Mouse (Mus musculus): ENCODE measurements around the gene Arrdc2. TPM values are rescaled to one million over a fixed set of nuclear protein-coding genes. Genes with fewer than 3 reads are reported as not detected.

Arrdc2 gene
- polyA plus RNA-seq, 1 experiment = 17.1 TPM

GRCm38 (mm10) chr8:70798281-70798680 is 41.2 kb downstream of the Arrdc2 start:
- H3K27ac ChIP-seq (ENCODE audit: control insufficient read depth, insufficient read depth, low read depth, low read length) = no peak overlapping the region
- no peak overlapping the region for H3K4me3 ChIP-seq (ENCODE audit: control insufficient read depth, low read depth, low read length)
- TF ChIP-seq POLR2A (IDR thresholded peaks at IDR 0.05; ENCODE audit: control insufficient read depth, low read depth, low read length) (no peak), CTCF (IDR thresholded peaks at IDR 0.05; ENCODE audit: control insufficient read depth, insufficient read depth, insufficient replicate concordance, low read depth, low read length) (no peak)
- no peaks in the 10 kb centered on the region for H3K36me3 ChIP-seq (ENCODE audit: control insufficient read depth, insufficient read depth, low read length)
- no peaks in the 10 kb centered on the region for H3K27me3 ChIP-seq (ENCODE audit: control insufficient read depth, insufficient read depth, low read length)
- H3K4me1 ChIP-seq (ENCODE audit: control insufficient read depth, insufficient read depth, low read length) = peaks cover 21% of the 10 kb centered on the region

GRCm38 (mm10) chr8:70797081-70798070 is 42.1 kb downstream of the Arrdc2 start:
- H3K4me3 ChIP-seq (ENCODE audit: control insufficient read depth, low read depth, low read length) = peak overlapping the region; percentile 71
- H3K4me1 ChIP-seq (ENCODE audit: control insufficient read depth, insufficient read depth, low read length) = peaks cover 29% of the 10 kb centered on the region
- H3K27ac ChIP-seq (ENCODE audit: control insufficient read depth, insufficient read depth, low read depth, low read length) = no peak overlapping the region
- no peaks in the 10 kb centered on the region for H3K36me3 ChIP-seq (ENCODE audit: control insufficient read depth, insufficient read depth, low read length)
- TF ChIP-seq CTCF (IDR thresholded peaks at IDR 0.05; ENCODE audit: control insufficient read depth, insufficient read depth, insufficient replicate concordance, low read depth, low read length) (no peak), POLR2A (IDR thresholded peaks at IDR 0.05; ENCODE audit: control insufficient read depth, low read depth, low read length) (no peak)
- no peaks in the 10 kb centered on the region for H3K27me3 ChIP-seq (ENCODE audit: control insufficient read depth, insufficient read depth, low read length)

- Histone ChIP-seq H3K4me3 (ENCODE audit: control insufficient read depth, low read depth, low read length) (peak overlapping the region; percentile 71), H3K4me1 (ENCODE audit: control insufficient read depth, insufficient read depth, low read length) (peaks cover 34% of the 10 kb centered on the region), H3K36me3 (ENCODE audit: control insufficient read depth, insufficient read depth, low read length) (no peaks in the 10 kb centered on the region), H3K27me3 (ENCODE audit: control insufficient read depth, insufficient read depth, low read length) (no peaks in the 10 kb centered on the region), H3K27ac (ENCODE audit: control insufficient read depth, insufficient read depth, low read depth, low read length) (no peak overlapping the region)
- TF ChIP-seq POLR2A (IDR thresholded peaks at IDR 0.05; ENCODE audit: control insufficient read depth, low read depth, low read length) (no peak), CTCF (IDR thresholded peaks at IDR 0.05; ENCODE audit: control insufficient read depth, insufficient read depth, insufficient replicate concordance, low read depth, low read length) (no peak)
These were observed 43.0 kb downstream of the Arrdc2 start for GRCm38 (mm10) chr8:70796403-70797080.

- Histone ChIP-seq H3K4me1 (ENCODE audit: control insufficient read depth, insufficient read depth, low read length) (peaks cover 35% of the 10 kb centered on the region), H3K36me3 (ENCODE audit: control insufficient read depth, insufficient read depth, low read length) (no peaks in the 10 kb centered on the region), H3K27me3 (ENCODE audit: control insufficient read depth, insufficient read depth, low read length) (no peaks in the 10 kb centered on the region), H3K4me3 (ENCODE audit: control insufficient read depth, low read depth, low read length) (no peak overlapping the region), H3K27ac (ENCODE audit: control insufficient read depth, insufficient read depth, low read depth, low read length) (no peak overlapping the region)
- TF ChIP-seq POLR2A (IDR thresholded peaks at IDR 0.05; ENCODE audit: control insufficient read depth, low read depth, low read length) = no peak
- TF ChIP-seq CTCF (IDR thresholded peaks at IDR 0.05; ENCODE audit: control insufficient read depth, insufficient read depth, insufficient replicate concordance, low read depth, low read length) = no peak
These were observed 44.1 kb downstream of the Arrdc2 start for GRCm38 (mm10) chr8:70795370-70795769.

GRCm38 (mm10) chr8:70794215-70794614 is 45.3 kb downstream of the Arrdc2 start:
- no peaks in the 10 kb centered on the region for H3K36me3 ChIP-seq (ENCODE audit: control insufficient read depth, insufficient read depth, low read length)
- no peaks in the 10 kb centered on the region for H3K27me3 ChIP-seq (ENCODE audit: control insufficient read depth, insufficient read depth, low read length)
- H3K4me3 ChIP-seq (ENCODE audit: control insufficient read depth, low read depth, low read length) = no peak overlapping the region
- no peak for TF ChIP-seq POLR2A (IDR thresholded peaks at IDR 0.05; ENCODE audit: control insufficient read depth, low read depth, low read length)
- no peak for TF ChIP-seq CTCF (IDR thresholded peaks at IDR 0.05; ENCODE audit: control insufficient read depth, insufficient read depth, insufficient replicate concordance, low read depth, low read length)
- no peak overlapping the region for H3K27ac ChIP-seq (ENCODE audit: control insufficient read depth, insufficient read depth, low read depth, low read length)
- H3K4me1 ChIP-seq (ENCODE audit: control insufficient read depth, insufficient read depth, low read length) = peaks cover 35% of the 10 kb centered on the region

DNA sequence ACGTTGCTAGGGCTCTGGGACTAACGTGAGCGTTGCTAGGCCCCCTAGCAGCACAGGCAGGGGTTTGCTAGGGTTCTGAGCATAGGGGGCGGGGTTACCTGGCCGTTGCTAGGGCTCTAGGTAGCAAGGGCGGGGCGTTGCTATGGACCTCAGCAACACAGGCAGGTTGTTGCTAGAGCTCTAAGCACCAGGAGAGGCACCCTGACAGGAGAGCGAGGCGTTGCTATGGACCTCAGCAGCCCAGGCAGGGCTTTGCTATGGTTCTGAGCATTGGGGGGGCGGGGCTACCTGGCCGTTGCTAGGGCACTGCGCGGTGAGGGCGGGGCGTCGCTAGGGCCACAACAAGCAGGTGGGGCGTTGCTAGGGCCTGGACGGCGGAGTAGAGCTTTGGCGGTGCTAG is 46.8 kb downstream of the Arrdc2 start:
- no peaks in the 10 kb centered on the region for H3K27me3 ChIP-seq (ENCODE audit: control insufficient read depth, insufficient read depth, low read length)
- peak overlapping the region; percentile 42 for H3K27ac ChIP-seq (ENCODE audit: control insufficient read depth, insufficient read depth, low read depth, low read length)
- peaks cover 33% of the 10 kb centered on the region for H3K4me1 ChIP-seq (ENCODE audit: control insufficient read depth, insufficient read depth, low read length)
- peak overlapping the region; percentile 84 for H3K4me3 ChIP-seq (ENCODE audit: control insufficient read depth, low read depth, low read length)
- TF ChIP-seq CTCF (IDR thresholded peaks at IDR 0.05; ENCODE audit: control insufficient read depth, insufficient read depth, insufficient replicate concordance, low read depth, low read length) (no peak), POLR2A (IDR thresholded peaks at IDR 0.05; ENCODE audit: control insufficient read depth, low read depth, low read length) (no peak)
- H3K36me3 ChIP-seq (ENCODE audit: control insufficient read depth, insufficient read depth, low read length) = no peaks in the 10 kb centered on the region
